Mouse (Mus musculus) lung, adult 2 months (tissue): ENCODE measurements around the gene Ivns1abp. TPM values are rescaled to one million over a fixed set of nuclear protein-coding genes. Genes with fewer than 3 reads are reported as not detected.
A peak's percentile ranks its signal among the peaks of the same experiment; 100 is the strongest.
"Not testable (repeated sequence)": the region's sequence is repeated elsewhere in the genome, so short reads cannot be mapped to it uniquely, and the experiment has no call there.

Experiments used
- DNase-seq: peaks from one replicate; pipeline ENCODE4 v3.0.0; 2022
- H3K4me1 ChIP-seq: fragments of 200-500 bp; 2 replicates; pipeline ENCODE4 v1.6.1; 2011; ENCODE audit warnings: low read length; ENCODE audit not compliant: control insufficient read depth, insufficient read depth
- H3K4me3 ChIP-seq: fragments of 200-500 bp; replicated peaks from 2 replicates; pipeline ENCODE3; 2011; ENCODE audit warnings: low read depth, mild to moderate bottlenecking, control low read depth, low read length; ENCODE audit errors: extremely low read depth
- CTCF ChIP-seq: fragments of 200-500 bp; IDR thresholded peaks from 2 replicates; pipeline ENCODE4 v1.5.1; 2011; ENCODE audit warnings: mild to moderate bottlenecking, low read length, control low read depth; ENCODE audit not compliant: insufficient read depth
- POLR2A ChIP-seq: fragments of 200-500 bp; IDR thresholded peaks from 2 replicates; pipeline ENCODE4 v1.6.1; 2011; ENCODE audit warnings: low read depth, mild to moderate bottlenecking, control low read depth, low read length, borderline replicate concordance; ENCODE audit errors: extremely low read depth
- WGBS: fragments of 180-500 bp; shearing (Covaris S2); methylation state at CpG from one replicate; pipeline ENCODE4 v1.1.7; 2018; 5-methylcytosine and 5-hydroxymethylcytosine counted together
- polyA plus RNA-seq: library from polyadenylated mRNA; depleted of rRNA; stranded (reverse); fragments of >200 nt; gene quantifications from 2 replicates; pipeline ENCODE4 v1.2.3, GENCODE M21; 2012; rRNA removed

Gene Ivns1abp
- polyA plus RNA-seq = 43.0 and 48.9 TPM in 2 replicates

- Histone ChIP-seq H3K4me1 (peaks cover 5% of the 10 kb centered on the region), H3K4me3 (peak within 1 kb of the TSS; percentile 98)
- TF ChIP-seq POLR2A (peak; percentile 24), CTCF (no peak)
- DNase-seq = peak; percentile 96
- WGBS = under 1% methylated on average over 104 of the region's 104 CpGs
Observed at GRCm38 (mm10) chr1:151344283-151345108, at the start of gene Ivns1abp. Gene Ivns1abp, plus strand, starts transcription at chr1:151344477.

GRCm38 (mm10) chr1:151295486-151295885 lies 48.8 kb upstream of the Ivns1abp start:
- no peak overlapping the region for H3K4me3 ChIP-seq
- H3K4me1 ChIP-seq = no peaks in the 10 kb centered on the region
- DNase-seq = no peak
- TF ChIP-seq POLR2A = no peak
- no peak for TF ChIP-seq CTCF
- WGBS = 57% methylated on average over 3 of the region's 3 CpGs

GRCm38 (mm10) chr1:151296621-151297020 lies 47.7 kb upstream of the Ivns1abp start:
- TF ChIP-seq CTCF (no peak), POLR2A (no peak)
- Histone ChIP-seq H3K4me3 (no peak overlapping the region), H3K4me1 (no peaks in the 10 kb centered on the region)
- DNase-seq = no peak
- WGBS = 51% methylated on average over 1 of the region's 1 CpGs

GRCm38 (mm10) chr1:151297025-151297424 lies 47.3 kb upstream of the Ivns1abp start:
- no peak overlapping the region for H3K4me3 ChIP-seq
- WGBS = 59% methylated on average over 6 of the region's 6 CpGs
- DNase-seq = no peak
- TF ChIP-seq POLR2A (no peak), CTCF (no peak)
- no peaks in the 10 kb centered on the region for H3K4me1 ChIP-seq

GRCm38 (mm10) chr1:151297596-151297995 lies 46.7 kb upstream of the Ivns1abp start:
- DNase-seq = no peak
- no peak overlapping the region for H3K4me3 ChIP-seq
- no peak for TF ChIP-seq CTCF
- no peak for TF ChIP-seq POLR2A
- no peaks in the 10 kb centered on the region for H3K4me1 ChIP-seq
- WGBS = 88% methylated on average over 2 of the region's 2 CpGs

- H3K4me3 ChIP-seq = no peak overlapping the region
- 68% methylated on average over 6 of the region's 6 CpGs for WGBS
- TF ChIP-seq POLR2A (no peak), CTCF (no peak)
- DNase-seq = no peak
- H3K4me1 ChIP-seq = no peaks in the 10 kb centered on the region
Observed at GRCm38 (mm10) chr1:151301456-151301855, 42.8 kb upstream of the Ivns1abp start.

- WGBS = 62% methylated on average over 3 of the region's 3 CpGs
- H3K4me1 ChIP-seq = no peaks in the 10 kb centered on the region
- H3K4me3 ChIP-seq = no peak overlapping the region
- no peak for TF ChIP-seq POLR2A
- no peak for TF ChIP-seq CTCF
- no peak for DNase-seq
Observed at GRCm38 (mm10) chr1:151301904-151302303, 42.4 kb upstream of the Ivns1abp start.

GRCm38 (mm10) chr1:151303265-151303664 lies 41.0 kb upstream of the Ivns1abp start:
- DNase-seq = no peak
- Histone ChIP-seq H3K4me3 (no peak overlapping the region), H3K4me1 (no peaks in the 10 kb centered on the region)
- no peak for TF ChIP-seq CTCF
- TF ChIP-seq POLR2A = no peak

GRCm38 (mm10) chr1:151305001-151305400 lies 39.3 kb upstream of the Ivns1abp start:
- WGBS = 85% methylated on average over 3 of the region's 3 CpGs
- not testable (repeated sequence) for H3K4me3 ChIP-seq, H3K4me1 ChIP-seq, DNase-seq

- no peak for DNase-seq
- WGBS = 50% methylated on average over 2 of the region's 2 CpGs
- Histone ChIP-seq H3K4me3 (no peak overlapping the region), H3K4me1 (no peaks in the 10 kb centered on the region)
- no peak for TF ChIP-seq CTCF
- no peak for TF ChIP-seq POLR2A
Observed at GRCm38 (mm10) chr1:151307059-151307458, 37.2 kb upstream of the Ivns1abp start.
